In genomic region chr12:108959639-108960219, GRCm38 (mm10) we compare ENCODE assay signal across 9 mouse cellular contexts.
A peak's percentile ranks its signal among the peaks of the same experiment; 100 is the strongest.
DNase-seq lines count a peak whose midpoint lies in the region; ATAC-seq lines count a peak whose summit lies in the region.
"Had no signal": no experiment of that assay in that cellular context is flagged by ENCODE, and none has a peak within 500 bp of the region (broad histone marks: within the 10 kb centered on the region; RNA-seq: fewer than 3 reads in every experiment).

No protein-coding gene starts in this region.

- no peak for ATAC-seq in heart, embryonic 11.5 days (replicated peaks; ENCODE audit: insufficient number of reproducible peaks, low FRiP score, low TSS enrichment)
- ATAC-seq in embryonic facial prominence, embryonic 12.5 days (ENCODE audit: insufficient number of reproducible peaks, insufficient read depth, low FRiP score, low TSS enrichment), result no peak
- ATAC-seq in midbrain, embryonic 12.5 days (ENCODE audit: low FRiP score, low read depth), result peak; percentile 56; the same call in 1 of the 2 replicates

- H3K9ac ChIP-seq in heart, embryonic 11.5 days (ENCODE audit: low read depth, low read length), result no peak overlapping the region
- H3K9ac ChIP-seq in embryonic facial prominence, embryonic 12.5 days, result no peak overlapping the region
- 0 out of 2 replicates have a peak overlapping the region, but pooled peaks have one; percentile 15 for H3K9ac ChIP-seq in midbrain, embryonic 12.5 days (replicated peaks)

- H3K4me3 ChIP-seq in heart, embryonic 11.5 days (ENCODE audit: low read depth, low read length), result peak overlapping the region; percentile 38
- H3K4me3 ChIP-seq in embryonic facial prominence, embryonic 12.5 days, result peak overlapping the region; percentile 25
- H3K4me3 ChIP-seq in midbrain, embryonic 12.5 days, result peak overlapping the region; percentile 27

- H3K27ac ChIP-seq in heart, embryonic 11.5 days (ENCODE audit: low read depth, low read length), result no peak overlapping the region
- H3K27ac ChIP-seq in embryonic facial prominence, embryonic 12.5 days, result no peak overlapping the region
- peak overlapping the region; percentile 72 for H3K27ac ChIP-seq in midbrain, embryonic 12.5 days (replicated peaks)

- no peak for DNase-seq in heart, adult 18-20 months
- peak; percentile 46 for DNase-seq in kidney, adult 11 months
- no peak for DNase-seq in urinary bladder, postnatal 4 days (ENCODE audit: low spot score in 2 of 2)
- DNase-seq in thymus, adult 18-20 months, result no peak
- DNase-seq in urinary bladder, postnatal 36 days (ENCODE audit: low spot score in 2 of 2), result no peak
- DNase-seq: B cell, adult 2 months had no signal

- peak overlapping the region; percentile 78 for H3K4me2 ChIP-seq in heart, embryonic 11.5 days
- H3K4me2 ChIP-seq in embryonic facial prominence, embryonic 12.5 days (replicated peaks), result peak overlapping the region; percentile 53
- H3K4me2 ChIP-seq in midbrain, embryonic 12.5 days (replicated peaks), result peak overlapping the region; percentile 56

- H3K27me3 ChIP-seq in heart, embryonic 11.5 days (ENCODE audit: control insufficient read depth, insufficient read depth, low read length), result no peaks in the 10 kb centered on the region
- peaks cover 9% of the 10 kb centered on the region; the same call in 1 of the 2 replicates for H3K27me3 ChIP-seq in embryonic facial prominence, embryonic 12.5 days
- H3K27me3 ChIP-seq in midbrain, embryonic 12.5 days, result peaks cover 3% of the 10 kb centered on the region

- no peaks in the 10 kb centered on the region for H3K36me3 ChIP-seq in heart, embryonic 11.5 days (ENCODE audit: control insufficient read depth, insufficient read depth, low read length)
- no peaks in the 10 kb centered on the region for H3K36me3 ChIP-seq in embryonic facial prominence, embryonic 12.5 days
- no peaks in the 10 kb centered on the region for H3K36me3 ChIP-seq in midbrain, embryonic 12.5 days

- H3K4me1 ChIP-seq in heart, embryonic 11.5 days (ENCODE audit: control insufficient read depth, insufficient read depth, low read length), result peaks cover 5% of the 10 kb centered on the region; the same call in 1 of the 2 replicates
- peaks cover 18% of the 10 kb centered on the region for H3K4me1 ChIP-seq in embryonic facial prominence, embryonic 12.5 days
- peaks cover 38% of the 10 kb centered on the region for H3K4me1 ChIP-seq in midbrain, embryonic 12.5 days

- WGBS in heart, embryonic 11.5 days (ENCODE audit: insufficient replicate concordance), result 37% methylated on average over 12 of the region's 12 CpGs
- WGBS in embryonic facial prominence, embryonic 12.5 days, result 14% methylated on average over 12 of the region's 12 CpGs
- WGBS in midbrain, embryonic 12.5 days, result 17% methylated on average over 12 of the region's 12 CpGs

- H3K9me3 ChIP-seq in heart, embryonic 11.5 days (replicated peaks; ENCODE audit: control insufficient read depth, low read length), result no peaks in the 10 kb centered on the region
- no peaks in the 10 kb centered on the region for H3K9me3 ChIP-seq in embryonic facial prominence, embryonic 12.5 days
- H3K9me3 ChIP-seq in midbrain, embryonic 12.5 days, result no peaks in the 10 kb centered on the region
